Mouse (Mus musculus) cerebellum, adult 9-10 months (tissue): Measurements from ENCODE around the gene Gm30191.
A peak's percentile ranks its signal among the peaks of the same experiment; 100 is the strongest.
"Not testable (repeated sequence)": the region's sequence is repeated elsewhere in the genome, so short reads cannot be mapped to it uniquely, and the experiment has no call there.

Experiments
- DNase-seq: peaks from one replicate; pipeline ENCODE4 v3.0.0; 2022

Gm30191 gene

DNA sequence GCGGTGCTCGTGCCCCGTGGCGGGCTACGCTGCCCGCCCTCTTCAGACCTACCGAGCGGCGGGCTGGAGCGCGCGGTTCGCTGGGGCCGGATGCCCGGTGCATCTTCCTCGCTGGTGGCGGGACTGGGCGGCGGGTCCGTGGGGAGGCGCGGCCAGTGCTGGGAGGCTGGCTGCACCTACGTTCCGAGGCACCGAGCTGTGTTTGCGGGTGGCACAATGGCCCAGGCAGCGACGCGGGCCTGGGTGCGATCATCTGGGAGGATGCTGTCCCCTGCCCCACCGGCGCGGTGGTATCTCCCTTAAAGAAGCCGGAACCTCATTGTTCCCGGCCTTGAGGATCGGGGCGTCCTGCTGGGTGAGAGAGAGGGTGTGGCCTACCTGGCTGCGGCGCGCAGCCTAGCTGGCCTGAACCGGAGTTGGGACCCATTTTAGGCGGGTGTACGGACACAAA lies 40.9 kb downstream of the Gm30191 start, which contains the start of gene Pdik1l:
Gene Pdik1l, minus strand, starts transcription at position 321 of the 451 bp plus-strand sequence.
- peak; percentile 79 for DNase-seq

DNA sequence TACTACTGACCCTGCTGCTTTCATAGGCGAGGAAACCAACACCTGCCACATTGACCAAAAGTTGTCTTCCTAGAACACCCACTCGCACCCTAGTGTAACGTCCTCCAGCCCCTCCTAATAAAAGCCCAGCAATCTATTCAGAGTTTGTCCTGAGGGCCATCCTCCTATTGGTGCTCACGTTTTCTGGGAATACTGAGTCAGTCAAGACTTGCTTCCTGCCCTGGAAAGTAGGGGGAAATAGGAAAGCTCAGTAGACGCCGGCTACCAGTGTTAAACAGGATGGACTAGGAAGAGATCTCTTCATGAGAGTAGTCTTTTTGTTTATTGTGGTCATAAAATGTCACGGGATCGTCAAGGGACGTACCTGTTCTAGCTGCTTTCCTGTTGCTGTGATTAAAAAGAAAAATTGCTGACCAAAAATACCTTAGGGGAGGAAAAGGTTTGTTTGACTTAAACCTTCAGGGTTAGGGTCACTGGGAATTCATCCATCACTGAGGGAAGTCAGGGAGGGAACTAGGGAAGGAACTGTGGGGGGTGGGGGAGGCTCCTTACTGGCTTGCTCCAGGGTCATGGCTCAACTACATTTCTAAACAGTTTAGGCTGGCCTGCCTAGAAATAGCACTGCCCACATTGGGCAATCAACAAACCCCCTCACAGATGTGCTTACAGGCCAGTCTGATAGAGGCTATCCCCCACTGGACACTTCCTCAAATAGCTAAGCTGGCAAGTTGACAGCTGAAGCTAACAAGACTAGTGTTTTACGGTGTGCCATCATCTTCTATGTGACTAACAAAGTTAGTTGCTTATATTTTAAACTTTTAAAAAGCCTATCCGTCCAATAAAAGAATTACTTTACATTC lies 41.9 kb downstream of the Gm30191 start:
- DNase-seq, result peak; percentile 24

DNA sequence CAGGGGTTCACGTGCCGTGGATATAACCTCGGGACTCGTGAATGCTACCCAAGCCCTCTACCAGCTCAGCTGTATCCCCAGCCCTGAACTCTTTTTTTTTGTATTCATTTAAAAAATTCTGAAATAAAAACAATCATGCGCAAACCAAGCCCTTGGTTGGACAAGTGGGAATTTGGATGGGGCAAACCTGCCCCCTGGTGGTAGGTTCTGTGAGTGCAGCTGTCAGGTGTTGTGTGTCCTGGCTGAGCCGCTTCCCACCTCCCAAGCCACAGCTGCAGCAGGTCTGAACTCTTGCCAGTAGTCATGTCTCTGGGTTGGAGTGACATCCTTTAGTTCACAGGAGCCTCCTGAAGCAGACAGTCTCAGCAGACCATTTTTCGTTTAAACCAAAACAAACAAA lies 45.3 kb downstream of the Gm30191 start:
- peak; percentile 62 for DNase-seq

GRCm38 (mm10) chr4:134293061-134293691 lies 46.4 kb downstream of the Gm30191 start:
- DNase-seq, result no peak

DNA sequence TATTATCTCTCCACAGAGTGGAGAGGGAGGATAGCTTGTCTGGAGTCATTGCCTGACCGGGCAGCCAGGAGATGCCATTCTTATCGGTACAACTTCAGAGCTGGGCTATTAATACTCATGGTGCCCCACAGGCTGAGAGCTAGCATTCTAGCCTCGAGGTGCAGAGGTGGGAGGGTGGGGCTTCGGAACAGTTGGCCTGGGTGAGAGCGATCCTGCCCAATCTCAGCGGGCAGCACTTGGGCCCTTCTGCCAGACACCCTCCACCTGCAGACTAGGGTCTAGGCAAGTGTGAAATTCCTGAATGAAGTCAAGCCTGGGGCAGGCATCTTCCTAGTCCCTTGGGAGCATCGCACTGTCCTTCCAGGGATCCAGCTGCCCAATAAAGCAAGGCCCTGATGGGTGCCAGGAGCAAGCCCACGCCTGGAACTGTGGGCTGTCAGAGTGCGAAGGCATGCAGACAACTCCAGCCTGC lies 47.0 kb downstream of the Gm30191 start:
- no peak for DNase-seq

DNA sequence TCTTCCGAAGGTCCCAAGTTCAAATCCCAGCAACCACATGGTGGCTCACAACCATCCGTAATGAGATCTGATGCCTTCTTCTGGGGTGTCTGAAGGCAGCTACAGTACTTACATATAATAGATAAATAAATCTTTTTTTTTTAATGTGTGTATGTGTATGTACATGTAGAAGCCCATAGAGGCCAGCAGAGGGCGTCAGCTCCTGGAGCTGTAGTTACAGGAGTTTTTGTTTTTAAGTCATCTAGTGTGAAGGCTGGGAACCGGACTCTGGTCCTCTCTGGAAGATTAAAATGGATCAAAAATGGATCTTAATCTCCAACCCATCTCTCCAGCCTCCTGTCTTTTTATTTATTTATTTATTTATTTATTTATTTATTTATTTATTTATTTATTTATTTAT lies 49.4 kb downstream of the Gm30191 start:
- DNase-seq, result not testable (repeated sequence)

DNA sequence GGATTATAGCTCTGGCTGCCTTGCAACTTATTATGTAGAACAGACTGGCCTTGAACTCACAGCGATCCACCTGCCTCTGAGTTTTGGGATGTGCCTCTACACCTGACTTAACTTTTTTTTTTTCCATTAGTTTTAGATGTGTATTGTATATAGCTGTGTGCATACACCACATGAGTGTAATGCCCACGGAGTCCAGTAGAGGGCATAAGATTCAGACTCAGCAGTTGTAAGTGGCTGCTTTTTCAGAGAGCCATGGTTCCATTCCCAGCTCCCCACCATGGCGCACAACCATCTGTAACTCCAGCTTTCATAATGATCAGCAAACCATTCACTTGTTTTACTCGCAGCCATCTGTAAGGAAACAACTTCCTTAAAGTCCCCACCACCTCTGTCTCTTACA lies 49.8 kb downstream of the Gm30191 start:
- DNase-seq, result no peak

DNA sequence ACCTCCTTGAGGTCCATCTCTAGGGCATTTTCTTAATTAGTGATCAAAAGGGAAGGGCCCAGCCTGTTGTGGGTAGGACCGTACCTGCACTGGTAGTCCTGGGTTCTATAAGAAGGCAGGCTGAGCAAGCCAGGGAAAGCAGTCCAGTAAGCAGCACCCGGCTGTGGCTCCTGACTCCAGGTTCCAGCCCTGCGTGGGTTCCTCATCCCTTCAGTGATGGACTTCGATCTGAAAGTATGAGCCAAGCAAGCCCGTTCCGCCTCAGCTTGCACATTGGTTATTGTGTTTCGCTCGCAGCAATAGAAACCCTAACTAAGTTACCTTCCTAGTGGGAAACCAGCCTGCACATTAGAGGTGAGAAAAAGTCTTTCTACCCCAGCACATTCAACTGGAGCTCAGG lies 50.6 kb downstream of the Gm30191 start:
- no peak for DNase-seq

GRCm38 (mm10) chr4:134298626-134299497 lies 52.1 kb downstream of the Gm30191 start:
- no peak for DNase-seq

- DNase-seq, result no peak
Observed at GRCm38 (mm10) chr4:134299498-134299810, 52.7 kb downstream of the Gm30191 start.
